Mouse (Mus musculus) heart, adult 9 months (tissue): Measurements from ENCODE around the gene Ppp1r26.
"Not testable (repeated sequence)": the region's sequence is repeated elsewhere in the genome, so short reads cannot be mapped to it uniquely, and the experiment has no call there.

ENCODE experiments used
- DNase-seq, 2 experiments: peaks; one replicate each; pipeline ENCODE4 v3.0.0; 2022; ENCODE audit warnings: low spot score in 2 of 2

Ppp1r26 gene

GRCm38 (mm10) chr2:28445082-28445481, 1.5 kb upstream of the Ppp1r26 start:
- DNase-seq: no peak

- DNase-seq: no peak
Measured at GRCm38 (mm10) chr2:28446181-28446514, 452 bp upstream of the Ppp1r26 start.

GRCm38 (mm10) chr2:28447315-28447670, 693 bp downstream of the Ppp1r26 start:
- no peak for DNase-seq

GRCm38 (mm10) chr2:28451663-28452062, 5.1 kb downstream of the Ppp1r26 start:
- no peak for DNase-seq

GRCm38 (mm10) chr2:28453539-28453938, 6.9 kb downstream of the Ppp1r26 start:
- DNase-seq: no peak

- DNase-seq: no peak
Measured at GRCm38 (mm10) chr2:28456616-28457015, 10.0 kb downstream of the Ppp1r26 start.

- peak in 1 of 2 experiments; percentile 35 for DNase-seq
Measured at GRCm38 (mm10) chr2:28463919-28464318, 17.3 kb downstream of the Ppp1r26 start.

GRCm38 (mm10) chr2:28464919-28465318, 18.3 kb downstream of the Ppp1r26 start:
- no peak for DNase-seq

- DNase-seq: peak; percentile 51 to 54
Measured at GRCm38 (mm10) chr2:28465836-28466518, 19.4 kb downstream of the Ppp1r26 start, which contains the start of gene 1700007K13Rik. Gene 1700007K13Rik (minus strand): TSS chr2:28466332.

GRCm38 (mm10) chr2:28467860-28468485, 21.4 kb downstream of the Ppp1r26 start, which contains the start of gene Mrps2:
Gene Mrps2 (plus strand): TSS chr2:28468066.
- peak; percentile 75 for DNase-seq

- no peak for DNase-seq
Measured at GRCm38 (mm10) chr2:28468486-28469225, 22.1 kb downstream of the Ppp1r26 start.

GRCm38 (mm10) chr2:28469461-28469860, 22.9 kb downstream of the Ppp1r26 start:
- DNase-seq: no peak

- no peak for DNase-seq
Measured at GRCm38 (mm10) chr2:28470591-28470990, 24.0 kb downstream of the Ppp1r26 start.

GRCm38 (mm10) chr2:28472011-28472410, 25.4 kb downstream of the Ppp1r26 start:
- DNase-seq: not testable (repeated sequence)

GRCm38 (mm10) chr2:28477993-28478392, 31.4 kb downstream of the Ppp1r26 start:
- not testable (repeated sequence) for DNase-seq

- no peak for DNase-seq
Measured at GRCm38 (mm10) chr2:28479208-28480204, 32.9 kb downstream of the Ppp1r26 start.

- DNase-seq: no peak
Measured at GRCm38 (mm10) chr2:28483861-28484260, 37.3 kb downstream of the Ppp1r26 start.

GRCm38 (mm10) chr2:28494521-28494920, 47.9 kb downstream of the Ppp1r26 start:
- no peak for DNase-seq

- DNase-seq: peak in 1 of 2 experiments; percentile 23
Measured at GRCm38 (mm10) chr2:28495207-28495756, 48.7 kb downstream of the Ppp1r26 start.

GRCm38 (mm10) chr2:28495801-28496595, 49.4 kb downstream of the Ppp1r26 start:
- no peak for DNase-seq
